Mouse (Mus musculus) CH12.LX (cell line): ENCODE measurements around the gene Dusp23.

ENCODE experiments used
- CHD1 ChIP-seq: IDR thresholded peaks from 2 replicates; pipeline ENCODE4 v1.6.1; 2012; ENCODE audit warnings: low read depth, low read length, improper control_type of control experiment, inconsistent platforms
- CHD2 ChIP-seq: IDR thresholded peaks from 2 replicates; pipeline ENCODE4 v1.6.1; 2011; ENCODE audit warnings: low read length, improper control_type of control experiment
- CTCF ChIP-seq, 2 experiments: IDR thresholded peaks in 1 of 2; conservative IDR thresholded peaks in 1 of 2; 2 replicates each; pipeline ENCODE4 v1.5.1; 2011 to 2012; ENCODE audit warnings: low read depth in 2 of 2, low read length in 2 of 2, improper control_type of control experiment in 1 of 2, inconsistent platforms in 1 of 2, mild to moderate bottlenecking in 1 of 2, moderate library complexity in 1 of 2
- ELF1 ChIP-seq: IDR thresholded peaks from 2 replicates; pipeline ENCODE4 v1.6.1; 2014; ENCODE audit warnings: low read depth, mild to moderate bottlenecking, inconsistent platforms, low read length, improper control_type of control experiment
- HCFC1 ChIP-seq: IDR thresholded peaks from 2 replicates; pipeline ENCODE4 v1.6.1; 2012; ENCODE audit warnings: low read depth, mild to moderate bottlenecking, inconsistent platforms, low read length, improper control_type of control experiment
- JUND ChIP-seq: conservative IDR thresholded peaks from 2 replicates; pipeline ENCODE4 v1.6.1; 2011; ENCODE audit warnings: low read depth, low read length, improper control_type of control experiment
- MAX ChIP-seq: IDR thresholded peaks from 2 replicates; pipeline ENCODE4 v1.6.1; 2011; ENCODE audit warnings: low read length, improper control_type of control experiment
- MAZ ChIP-seq: IDR thresholded peaks from 2 replicates; pipeline ENCODE4 v1.6.1; 2012; ENCODE audit warnings: low read depth, mild to moderate bottlenecking, inconsistent platforms, low read length, improper control_type of control experiment, moderate library complexity
- NRF1 ChIP-seq: IDR thresholded peaks from 2 replicates; pipeline ENCODE4 v1.6.1; 2014; ENCODE audit warnings: low read depth, mild to moderate bottlenecking, inconsistent platforms, low read length, improper control_type of control experiment, moderate library complexity
- RCOR1 ChIP-seq: conservative IDR thresholded peaks from 2 replicates; pipeline ENCODE4 v1.6.1; 2012; ENCODE audit warnings: low read depth, mild to moderate bottlenecking, inconsistent platforms, low read length, improper control_type of control experiment
- SIN3A ChIP-seq: IDR thresholded peaks from 2 replicates; pipeline ENCODE4 v1.6.1; 2012; ENCODE audit warnings: low read length, improper control_type of control experiment, inconsistent platforms
- USF2 ChIP-seq: conservative IDR thresholded peaks from 2 replicates; pipeline ENCODE4 v1.6.1; 2011; ENCODE audit warnings: low read depth, low read length, improper control_type of control experiment

DNA sequence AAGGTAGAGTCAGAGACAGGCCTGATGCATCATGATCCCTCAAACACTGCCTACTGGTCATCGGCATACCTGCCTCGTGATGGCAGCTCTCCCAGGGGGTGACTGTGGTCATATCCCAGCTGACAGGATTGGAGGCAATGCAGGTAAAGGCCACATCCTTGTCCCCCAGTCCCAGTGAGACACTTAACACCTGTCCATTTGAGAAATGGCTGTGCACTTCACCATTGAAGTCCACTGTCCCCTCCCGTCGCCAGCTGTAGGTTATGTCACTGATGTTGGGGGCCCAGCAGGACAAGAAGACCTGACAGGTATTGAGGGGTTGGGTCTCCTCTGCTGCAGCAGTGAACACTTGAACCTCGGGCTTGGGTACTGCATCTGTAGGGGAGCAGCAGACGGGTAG is 48.5 kb downstream of the Dusp23 start:
- TF ChIP-seq SIN3A (no peak), MAZ (no peak), ELF1 (no peak), CTCF (conservative IDR thresholded peaks at IDR 0.05 in 1 of 2, IDR thresholded peaks at IDR 0.05 in 1 of 2; ENCODE audit: low read depth in 2 of 2, low read length in 2 of 2) (no peak), CHD2 (no peak), JUND (no peak), USF2 (no peak), NRF1 (no peak), MAX (no peak), RCOR1 (no peak), CHD1 (no peak), HCFC1 (no peak)
